ENCODE assay signal across 21 mouse cellular contexts in the genomic region with DNA sequence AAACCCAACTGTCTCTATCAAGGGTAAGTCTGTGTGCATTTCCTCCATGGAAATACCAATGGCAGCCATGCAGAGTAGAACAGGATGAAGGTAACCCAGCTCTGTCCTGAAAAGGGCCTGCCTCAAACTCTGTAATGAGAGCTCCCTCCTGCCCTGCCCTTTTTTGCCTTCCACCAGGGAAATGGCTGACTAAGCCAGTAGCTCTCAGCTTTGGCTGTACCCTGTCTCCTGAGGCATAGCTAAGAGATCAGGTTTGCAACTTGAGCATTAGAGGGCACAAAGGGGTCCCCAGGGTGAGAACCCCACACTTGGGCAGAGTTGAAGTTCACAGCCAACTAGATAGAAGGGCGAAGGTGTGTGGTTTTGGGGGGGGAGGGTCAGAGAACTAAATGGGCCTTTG.
DNase-seq lines count a peak whose midpoint lies in the region; TF ChIP-seq lines count a peak whose summit lies in the region.
"Had no signal": no experiment of that assay in that cellular context is flagged by ENCODE, and none has a peak within 500 bp of the region (broad histone marks: within the 10 kb centered on the region; RNA-seq: fewer than 3 reads in every experiment).

No protein-coding gene starts in this region.

- H3K9me3 ChIP-seq in MEL (replicated peaks; ENCODE audit: insufficient read depth, low read length), result no peaks in the 10 kb centered on the region
- H3K9me3 ChIP-seq: embryonic facial prominence, embryonic 12.5 days; embryonic facial prominence, embryonic 15.5 days; forebrain, embryonic 13.5 days; hindbrain, embryonic 12.5 days; hindbrain, embryonic 15.5 days had no signal

- no peak for TF ChIP-seq CTCF in MEL (IDR thresholded peaks at IDR 0.05 in 2 of 3, conservative IDR thresholded peaks at IDR 0.05 in 1 of 3; ENCODE audit: control insufficient read depth in 1 of 3, insufficient read depth in 1 of 3, low read depth in 2 of 3, low read length in 3 of 3, poor library complexity in 1 of 3, severe bottlenecking in 1 of 3)

- no peak overlapping the region for H3K4me3 ChIP-seq in MEL (ENCODE audit: control insufficient read depth in 1 of 2, insufficient read depth in 1 of 2, low read depth in 2 of 2, low read length in 2 of 2)
- H3K4me3 ChIP-seq: embryonic facial prominence, embryonic 12.5 days; embryonic facial prominence, embryonic 15.5 days; forebrain, embryonic 13.5 days; hindbrain, embryonic 12.5 days; hindbrain, embryonic 15.5 days had no signal

- peak; percentile 17 for DNase-seq in adrenal gland, postnatal 14 days
- DNase-seq in adrenal gland, adult 18-20 months (ENCODE audit: low spot score in 2 of 2), result no peak
- peak; percentile 21 to 49 for DNase-seq in gastrocnemius, adult 8-10 months (ENCODE audit: low spot score in 2 of 2)
- no peak for DNase-seq in gastrocnemius, postnatal 10 days
- no peak for DNase-seq in MEL (ENCODE audit: low read depth, low spot score)
- DNase-seq in gastrocnemius, postnatal 25 days, result peak; percentile 62
- DNase-seq in neural tube, embryonic 10.5 days (ENCODE audit: extremely low spot score, low spot score), result no peak
- DNase-seq in left cerebral cortex, adult 9 months (ENCODE audit: low spot score in 2 of 2), result no peak
- DNase-seq: adrenal gland, adult 2 months; adrenal gland, postnatal 25 days; cerebellum, adult 18-20 months; cerebellum, adult 9-10 months; cerebellum, postnatal 14 days; heart, adult 11 months; kidney, adult 18-20 months had no signal

- peaks cover 0 to 2% of the 10 kb centered on the region in 2 experiments; a peak in 1 of 4 replicates for H3K27me3 ChIP-seq in MEL (ENCODE audit: control insufficient read depth in 1 of 2, insufficient read depth in 2 of 2, low read length in 2 of 2)
- H3K27me3 ChIP-seq: embryonic facial prominence, embryonic 12.5 days; embryonic facial prominence, embryonic 15.5 days; forebrain, embryonic 13.5 days; hindbrain, embryonic 12.5 days; hindbrain, embryonic 15.5 days; Patski had no signal

- no peak for TF ChIP-seq POLR2A in MEL (IDR thresholded peaks at IDR 0.05; ENCODE audit: control insufficient read depth in 1 of 2, insufficient read depth in 1 of 2, low read depth in 1 of 2, low read length in 2 of 2, poor library complexity in 1 of 2)

- no peak for TF ChIP-seq EP300 in MEL (IDR thresholded peaks at IDR 0.05; ENCODE audit: low read depth in 1 of 2, low read length in 2 of 2)

- no peak for TF ChIP-seq RAD21 in MEL (IDR thresholded peaks at IDR 0.05; ENCODE audit: low read depth, low read length)

- H3K79me2 ChIP-seq in MEL (ENCODE audit: control insufficient read depth, insufficient read depth, low read length, poor library complexity), result no peaks in the 10 kb centered on the region

- H3K9ac ChIP-seq in MEL (ENCODE audit: control insufficient read depth, low read depth, low read length, poor library complexity, severe bottlenecking), result no peak overlapping the region
- H3K9ac ChIP-seq: embryonic facial prominence, embryonic 12.5 days; embryonic facial prominence, embryonic 15.5 days; forebrain, embryonic 13.5 days; hindbrain, embryonic 12.5 days; hindbrain, embryonic 15.5 days had no signal

- peak overlapping the region; percentile 26 for H3K27ac ChIP-seq in MEL (ENCODE audit: control insufficient read depth, low read depth, low read length)
- H3K27ac ChIP-seq: embryonic facial prominence, embryonic 12.5 days; embryonic facial prominence, embryonic 15.5 days; forebrain, embryonic 13.5 days; hindbrain, embryonic 12.5 days; hindbrain, embryonic 15.5 days had no signal

- H3K36me3 ChIP-seq in MEL (ENCODE audit: control insufficient read depth in 1 of 2, insufficient read depth in 2 of 2, low read length in 2 of 2), result peaks cover 0 to 12% of the 10 kb centered on the region in 2 experiments; a peak in 2 of 4 replicates
- H3K36me3 ChIP-seq: embryonic facial prominence, embryonic 12.5 days; embryonic facial prominence, embryonic 15.5 days; hindbrain, embryonic 12.5 days; hindbrain, embryonic 15.5 days had no signal

- peaks cover 7 to 18% of the 10 kb centered on the region in 2 experiments; a peak in 3 of 4 replicates for H3K4me1 ChIP-seq in MEL (ENCODE audit: control insufficient read depth in 1 of 2, insufficient read depth in 2 of 2, low read length in 2 of 2)
- H3K4me1 ChIP-seq: embryonic facial prominence, embryonic 12.5 days; embryonic facial prominence, embryonic 15.5 days; forebrain, embryonic 13.5 days; hindbrain, embryonic 12.5 days; hindbrain, embryonic 15.5 days had no signal

TF ChIP-seq in MEL, 35 proteins besides CTCF, POLR2A, EP300 and RAD21:
- TF ChIP-seq MAZ (IDR thresholded peaks at IDR 0.05; ENCODE audit: low read depth, low read length) (no peak), SMC3 (IDR thresholded peaks at IDR 0.05; ENCODE audit: low read depth, low read length) (no peak), E2F4 (IDR thresholded peaks at IDR 0.05; ENCODE audit: borderline replicate concordance, low read depth, low read length) (no peak), SIN3A (IDR thresholded peaks at IDR 0.05; ENCODE audit: low read length) (no peak), MYC (IDR thresholded peaks at IDR 0.05; ENCODE audit: low read depth, low read length) (no peak), MEF2A (IDR thresholded peaks at IDR 0.05; ENCODE audit: extremely low read depth, insufficient replicate concordance, low read depth, low read length, poor library complexity, severe bottlenecking) (no peak)

Comparison
In these comparisons a context has a peak if more than half of its experiments do, and no peak if none do; other contexts are left out.
1. DNase-seq: peak in adrenal gland, postnatal 14 days (single experiment), gastrocnemius, adult 8-10 months (2 of 2) and gastrocnemius, postnatal 25 days (single experiment); none in adrenal gland, adult 18-20 months (0 of 2), gastrocnemius, postnatal 10 days (single experiment), MEL (single experiment), neural tube, embryonic 10.5 days (single experiment) and left cerebral cortex, adult 9 months (0 of 2).